Mouse (Mus musculus) brown adipose tissue, adult 24 weeks (tissue): Measurements from ENCODE around the gene Zc3hav1. TPM values are rescaled to one million over a fixed set of nuclear protein-coding genes. Genes with fewer than 3 reads are reported as not detected.
A peak's percentile ranks its signal among the peaks of the same experiment; 100 is the strongest.

Experiments
- H3K27ac ChIP-seq: fragments of 200-500 bp; replicated peaks from 2 replicates; pipeline ENCODE4 v1.5.1; 2012; ENCODE audit warnings: low read depth, mild to moderate bottlenecking, low read length
- H3K4me1 ChIP-seq: fragments of 200-500 bp; 2 replicates; pipeline ENCODE4 v1.6.1; 2012; ENCODE audit warnings: low read length, mixed read lengths; ENCODE audit not compliant: control insufficient read depth, insufficient read depth, insufficient read length
- H3K4me3 ChIP-seq: fragments of 200-500 bp; 2 replicates; pipeline ENCODE4 v1.5.1; 2012; ENCODE audit warnings: low read depth, mild to moderate bottlenecking, low read length, moderate library complexity; ENCODE audit not compliant: insufficient read depth
- polyA plus RNA-seq: library from polyadenylated mRNA; stranded (reverse); fragments of >200 nt; gene quantifications from 2 replicates; pipeline ENCODE4 v1.2.4, GENCODE M21; 2012; ENCODE audit not compliant: missing spikeins, insufficient read depth, insufficient read length

The Zc3hav1 gene
- polyA plus RNA-seq, 1 experiment = 10.6 TPM

GRCm38 (mm10) chr6:38342666-38342992 is 11.8 kb downstream of the Zc3hav1 start:
- Histone ChIP-seq H3K27ac (peak overlapping the region; percentile 32; the same call in 1 of the 2 replicates), H3K4me1 (peaks cover 25% of the 10 kb centered on the region), H3K4me3 (no peak overlapping the region)

DNA sequence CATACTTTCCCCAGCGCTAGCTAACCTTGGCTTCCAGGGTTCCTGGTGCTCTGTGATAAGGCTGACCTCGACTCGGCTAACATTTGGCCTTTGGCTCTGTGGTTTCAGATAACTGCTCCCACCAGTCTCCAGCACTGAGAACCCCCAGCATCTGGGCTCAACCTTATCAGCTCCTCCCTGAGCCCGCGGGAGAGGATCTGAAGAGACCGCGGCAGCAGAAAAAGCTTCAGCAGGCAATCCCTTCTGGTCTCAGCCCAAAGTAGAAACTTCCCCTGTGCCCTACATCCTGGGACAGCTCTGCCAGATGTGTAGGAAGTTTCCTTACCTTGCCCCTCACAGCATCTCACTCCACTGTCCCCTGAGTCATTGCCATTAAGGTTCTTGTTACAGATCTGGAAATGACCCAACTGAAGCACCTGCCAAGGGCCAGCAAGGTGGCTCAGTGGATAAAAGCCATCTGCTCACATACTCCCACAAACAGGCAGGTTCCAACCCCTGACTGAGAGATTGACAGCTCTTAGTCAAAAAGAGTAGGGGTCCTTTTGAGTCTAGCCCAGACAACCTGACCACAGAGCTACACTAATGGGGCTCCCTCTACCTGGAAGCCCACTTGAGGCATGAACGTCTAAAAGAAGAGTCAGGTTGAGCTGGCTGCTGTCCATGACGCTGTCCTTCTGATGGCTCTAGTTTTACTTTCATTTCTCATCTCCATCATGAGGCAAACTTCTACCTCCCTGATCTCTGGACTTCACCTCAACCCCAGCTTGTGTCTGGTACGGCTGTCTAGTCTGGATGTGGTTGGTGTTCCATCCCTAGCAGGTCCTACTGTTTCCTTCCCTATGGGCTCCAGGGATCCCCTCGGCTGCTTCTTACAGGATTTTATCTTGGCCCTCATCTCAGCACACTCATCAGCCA is 12.4 kb downstream of the Zc3hav1 start:
- peak overlapping the region; percentile 32; the same call in 1 of the 2 replicates for H3K27ac ChIP-seq
- no peak overlapping the region; the same call in 1 of the 2 replicates for H3K4me3 ChIP-seq
- H3K4me1 ChIP-seq = peaks cover 25% of the 10 kb centered on the region

GRCm38 (mm10) chr6:38339078-38339477 is 15.3 kb downstream of the Zc3hav1 start:
- Histone ChIP-seq H3K4me1 (peaks cover 15% of the 10 kb centered on the region; the same call in 1 of the 2 replicates), H3K27ac (no peak overlapping the region), H3K4me3 (no peak overlapping the region)

DNA sequence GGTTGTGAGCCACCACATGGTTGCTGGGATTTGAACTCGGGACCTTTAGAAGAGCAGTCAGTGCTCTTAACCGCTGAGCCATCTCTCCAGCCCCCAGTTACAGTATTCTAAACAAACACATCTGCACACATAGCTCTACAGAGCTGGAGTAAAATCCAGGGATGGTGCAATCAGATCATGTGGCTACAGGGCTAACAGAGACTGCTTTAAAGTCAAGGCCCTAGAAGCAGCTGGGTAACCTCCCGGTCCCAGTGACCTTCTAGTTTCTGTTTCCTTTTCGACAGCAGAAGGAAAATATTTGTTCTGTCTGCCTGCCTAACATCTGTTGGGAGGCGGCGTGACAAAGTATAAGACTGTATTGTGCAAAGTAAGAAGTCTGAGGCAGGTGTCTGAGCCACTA is 16.5 kb downstream of the Zc3hav1 start:
- Histone ChIP-seq H3K4me1 (peaks cover 10% of the 10 kb centered on the region; the same call in 1 of the 2 replicates), H3K27ac (no peak overlapping the region)

DNA sequence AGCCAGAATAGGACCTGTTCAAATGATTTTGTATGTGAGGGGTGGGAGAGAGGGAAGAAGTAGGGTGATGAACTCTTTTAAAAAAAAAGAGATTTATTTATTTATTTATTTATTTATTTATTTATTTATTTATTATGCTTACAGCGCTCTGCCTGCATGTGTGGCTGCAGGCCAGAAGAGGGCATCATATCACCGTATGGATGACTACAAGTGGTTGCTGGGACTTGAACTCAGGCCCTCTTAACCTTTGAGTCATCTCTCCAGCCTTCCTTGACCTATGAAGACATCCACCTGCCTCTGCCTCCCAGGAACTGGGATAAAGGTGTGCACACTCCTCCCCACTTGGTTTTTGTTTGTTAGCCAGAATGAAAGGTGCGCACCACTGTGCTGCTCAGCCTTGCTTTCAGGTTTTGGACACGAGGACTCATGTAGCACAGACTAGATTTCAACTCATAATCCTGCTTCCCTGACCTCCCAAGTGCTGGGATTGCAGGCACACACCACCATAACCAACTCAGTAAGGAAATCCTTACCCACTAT is 17.2 kb downstream of the Zc3hav1 start:
- H3K4me3 ChIP-seq = no peak overlapping the region
- peaks cover 6% of the 10 kb centered on the region; the same call in 1 of the 2 replicates for H3K4me1 ChIP-seq
- H3K27ac ChIP-seq = no peak overlapping the region

More for the DNA sequence above, 16.5 kb downstream of the Zc3hav1 start:
- no peak overlapping the region for H3K4me3 ChIP-seq

GRCm38 (mm10) chr6:38335264-38335663 is 19.1 kb downstream of the Zc3hav1 start:
- Histone ChIP-seq H3K27ac (no peak overlapping the region), H3K4me3 (no peak overlapping the region), H3K4me1 (no peaks in the 10 kb centered on the region)

DNA sequence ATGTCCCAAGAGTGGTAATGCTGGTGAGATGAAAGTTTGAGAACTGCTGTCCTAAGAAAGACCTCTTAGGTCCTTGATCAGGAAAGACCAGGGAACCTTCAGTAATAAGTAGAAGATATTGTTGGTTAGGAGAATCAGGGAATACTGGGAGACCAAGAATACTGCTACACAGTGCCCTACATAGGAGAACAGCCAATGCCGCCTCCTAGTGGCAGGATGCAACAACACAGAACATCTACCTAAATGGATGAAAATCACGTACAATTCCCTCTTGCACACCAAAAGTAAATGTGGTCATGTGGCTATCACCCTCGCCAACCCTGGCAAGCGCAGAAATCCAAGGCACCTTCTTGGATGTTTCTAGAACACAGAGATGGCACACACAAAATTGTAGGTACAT is 27.8 kb downstream of the Zc3hav1 start:
- no peaks in the 10 kb centered on the region for H3K4me1 ChIP-seq
- no peak overlapping the region for H3K4me3 ChIP-seq
- no peak overlapping the region for H3K27ac ChIP-seq

DNA sequence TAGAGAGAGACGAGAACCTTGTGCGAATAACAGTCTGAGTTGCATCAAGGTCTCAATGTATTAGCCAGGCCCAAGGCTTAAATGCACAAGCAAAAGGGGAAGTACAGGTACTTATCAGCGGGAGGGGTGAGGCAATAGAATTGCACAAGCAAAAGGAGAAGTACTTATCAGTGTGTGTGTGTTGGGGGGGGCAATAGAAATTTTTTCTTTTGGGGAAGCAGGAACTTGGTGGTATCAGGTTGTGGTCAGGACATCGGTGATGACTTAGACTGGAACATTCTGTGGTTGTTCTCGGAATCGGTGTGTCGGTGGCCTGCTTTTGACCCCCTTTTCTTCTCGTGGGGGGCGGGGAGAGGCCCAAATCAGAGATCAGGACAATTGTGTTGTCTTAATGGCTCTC is 33.8 kb downstream of the Zc3hav1 start:
- Histone ChIP-seq H3K4me1 (no peaks in the 10 kb centered on the region), H3K27ac (no peak overlapping the region), H3K4me3 (no peak overlapping the region)

GRCm38 (mm10) chr6:38316050-38316449 is 38.4 kb downstream of the Zc3hav1 start:
- Histone ChIP-seq H3K27ac (no peak overlapping the region), H3K4me1 (no peaks in the 10 kb centered on the region), H3K4me3 (no peak overlapping the region)

- H3K4me1 ChIP-seq = no peaks in the 10 kb centered on the region
- H3K4me3 ChIP-seq = no peak overlapping the region
- H3K27ac ChIP-seq = no peak overlapping the region
Measured at GRCm38 (mm10) chr6:38309741-38310140, 44.7 kb downstream of the Zc3hav1 start.

- Histone ChIP-seq H3K4me3 (no peak overlapping the region), H3K27ac (no peak overlapping the region), H3K4me1 (no peaks in the 10 kb centered on the region)
Measured at GRCm38 (mm10) chr6:38304981-38305380, 49.4 kb downstream of the Zc3hav1 start.

DNA sequence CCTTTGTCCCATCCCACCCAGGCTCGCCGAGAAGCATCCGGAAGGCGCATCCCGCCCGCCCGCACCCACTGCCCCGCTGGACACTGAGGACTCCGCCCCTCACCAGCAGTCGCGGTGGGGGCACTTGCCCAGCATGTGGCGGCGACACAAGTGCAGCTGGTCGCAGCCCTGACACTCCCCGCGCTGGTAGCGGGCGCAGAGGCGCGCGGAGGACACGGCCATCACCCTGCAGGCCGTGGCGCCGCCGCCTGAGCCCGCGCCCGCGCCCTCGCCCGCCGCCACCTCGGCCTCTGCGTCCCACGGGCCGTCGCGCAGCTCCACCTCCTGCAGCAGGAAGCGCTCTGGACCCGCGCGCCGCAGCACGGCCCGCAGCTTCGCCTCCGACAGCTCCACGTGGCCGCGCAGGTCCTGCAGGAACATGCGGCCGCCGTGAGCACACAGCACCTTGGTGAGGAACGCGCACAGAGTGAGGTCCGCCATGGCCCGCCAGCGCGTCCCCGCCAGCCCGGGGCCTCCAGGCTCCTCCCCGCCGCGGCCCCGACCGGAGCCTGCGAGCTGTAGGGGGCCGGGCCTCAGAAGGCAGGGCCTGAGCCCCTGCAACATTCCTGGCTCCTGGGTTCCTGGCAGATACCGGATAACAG is 55.5 kb downstream of the Zc3hav1 start, which contains the start of gene Zc3hav1l:
Zc3hav1l (minus strand) TSS at position 499 of the 641 bp plus-strand sequence.
- no peak within 1 kb of the TSS for H3K27ac ChIP-seq
- peak within 1 kb of the TSS; percentile 73 for H3K4me3 ChIP-seq
- 0 out of 2 replicates have a peak, but pooled peaks cover 2% of the 10 kb centered on the region for H3K4me1 ChIP-seq

DNA sequence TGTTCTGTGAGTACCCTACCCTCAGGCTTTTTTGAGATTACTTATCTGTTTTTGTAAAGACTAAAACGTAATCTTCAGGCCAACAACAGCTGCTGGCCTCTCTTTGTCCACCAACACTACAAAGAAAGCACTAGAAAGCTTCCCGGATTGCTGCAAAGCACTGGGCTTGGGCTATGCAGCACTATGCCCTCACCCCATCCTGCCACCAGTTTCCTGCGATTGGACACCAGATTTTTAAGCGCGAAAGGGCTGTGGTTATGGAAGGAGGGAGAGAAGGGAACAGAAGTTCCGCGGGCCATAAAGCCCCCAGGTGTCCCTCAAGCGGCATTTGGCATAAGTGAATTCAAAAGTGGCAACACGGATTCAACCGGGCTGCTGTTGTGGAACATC is 56.2 kb downstream of the Zc3hav1 start:
- Histone ChIP-seq H3K4me3 (peak overlapping the region; percentile 73), H3K27ac (no peak overlapping the region), H3K4me1 (0 out of 2 replicates have a peak, but pooled peaks cover 2% of the 10 kb centered on the region)

DNA sequence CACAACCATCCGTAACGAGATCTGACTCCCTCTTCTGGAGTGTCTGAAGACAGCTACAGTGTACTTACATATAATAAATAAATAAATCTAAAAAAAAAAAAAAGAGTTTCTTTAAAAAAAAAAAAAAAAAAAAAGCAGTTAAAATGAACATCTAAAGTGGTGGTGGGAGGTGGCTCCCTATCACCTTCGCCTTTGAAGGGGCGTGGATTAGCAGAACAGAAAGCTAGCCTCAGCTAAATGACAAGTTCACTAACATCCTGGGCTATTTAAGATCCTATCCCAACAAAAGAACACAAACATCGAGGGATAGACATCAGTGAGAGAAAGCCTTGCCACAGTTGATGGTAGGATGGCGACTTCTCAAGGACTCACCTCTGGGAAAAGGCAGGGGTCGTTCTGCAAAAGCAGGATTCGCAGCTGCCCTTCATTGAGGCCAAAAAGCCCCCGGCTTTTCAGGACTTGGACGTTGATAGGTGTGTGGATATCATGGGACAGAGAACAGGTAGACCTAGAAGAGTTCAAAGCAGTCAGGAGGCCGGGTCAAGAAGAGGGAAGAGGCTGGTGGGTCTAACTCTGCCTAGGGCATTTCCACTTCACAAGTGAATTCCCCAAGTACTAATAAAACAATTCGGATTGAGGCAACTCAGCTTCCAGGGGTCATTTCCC is 56.7 kb downstream of the Zc3hav1 start:
- no peak overlapping the region for H3K27ac ChIP-seq
- H3K4me1 ChIP-seq = 0 out of 2 replicates have a peak, but pooled peaks cover 2% of the 10 kb centered on the region
- peak overlapping the region; percentile 73 for H3K4me3 ChIP-seq

GRCm38 (mm10) chr6:38293708-38294107 is 60.7 kb downstream of the Zc3hav1 start:
- H3K27ac ChIP-seq = no peak overlapping the region
- no peaks in the 10 kb centered on the region for H3K4me1 ChIP-seq
- no peak overlapping the region for H3K4me3 ChIP-seq
